Mouse (Mus musculus): ENCODE data around the gene Reep1.

GRCm38 (mm10) chr6:71772636-71773208 is 65.4 kb downstream of the Reep1 start:
- TF ChIP-seq CTCF (conservative IDR thresholded peaks at IDR 0.05; ENCODE audit: low read length) (no peak), POU5F1 (IDR thresholded peaks at IDR 0.05; ENCODE audit: borderline replicate concordance, low read length) (no peak), NANOG (IDR thresholded peaks at IDR 0.05; ENCODE audit: borderline replicate concordance, low read length) (no peak)

Data from E14TG2a.4 (cell line).